Mouse (Mus musculus) mouse trophoblast stem cell (cell line): ENCODE measurements around the gene Spn.

Experiments
- in situ Hi-C, 2 experiments: fragments of 300-500 bp; cut with MseI, MboI; formaldehyde crosslinking; loops; 2 replicates in 1 of 2; 3 replicates in 1 of 2; pipeline ENCODE4 v1.15.1; 2025

Gene Spn

DNA sequence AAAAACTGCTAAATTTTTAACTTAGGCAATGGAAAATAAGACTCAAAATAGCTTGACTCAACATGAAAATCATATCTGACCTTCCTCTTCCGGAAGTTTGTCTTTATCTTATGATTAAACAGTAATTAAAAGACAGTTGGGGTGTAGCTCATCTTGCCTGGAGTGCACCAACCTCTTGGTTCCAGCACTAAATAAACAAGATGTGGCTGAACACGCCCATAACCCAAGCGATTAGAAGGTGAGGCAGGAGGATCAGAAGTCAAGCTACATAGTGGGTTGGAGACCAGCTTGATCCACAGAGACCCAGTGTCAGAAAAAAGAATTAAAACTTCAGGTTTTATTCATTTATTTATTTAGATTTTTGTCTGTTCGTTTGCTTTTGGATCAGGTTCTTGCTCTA lies 53.9 kb downstream of the Spn start:
- in situ Hi-C loops: no loop called here

DNA sequence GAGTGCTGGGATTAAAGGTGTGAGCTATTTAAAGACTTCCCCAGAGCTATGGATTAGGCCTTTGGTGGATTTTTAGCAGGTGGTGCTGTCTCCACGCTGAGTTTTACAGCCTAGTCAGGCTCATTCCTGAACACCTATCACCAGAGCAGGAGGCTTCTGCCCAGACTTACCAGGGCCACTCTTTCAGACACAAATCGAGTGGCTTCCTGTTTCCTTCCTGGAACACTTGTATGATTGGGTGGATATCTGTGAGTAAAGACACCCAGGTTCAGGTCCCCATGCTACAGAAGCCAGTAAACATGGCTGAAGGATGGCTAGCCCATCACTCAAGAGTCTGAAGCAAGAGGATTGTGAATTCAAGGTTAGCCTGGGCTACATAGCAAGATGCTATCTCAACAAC lies 54.6 kb downstream of the Spn start:
- in situ Hi-C loops: no loop called here

DNA sequence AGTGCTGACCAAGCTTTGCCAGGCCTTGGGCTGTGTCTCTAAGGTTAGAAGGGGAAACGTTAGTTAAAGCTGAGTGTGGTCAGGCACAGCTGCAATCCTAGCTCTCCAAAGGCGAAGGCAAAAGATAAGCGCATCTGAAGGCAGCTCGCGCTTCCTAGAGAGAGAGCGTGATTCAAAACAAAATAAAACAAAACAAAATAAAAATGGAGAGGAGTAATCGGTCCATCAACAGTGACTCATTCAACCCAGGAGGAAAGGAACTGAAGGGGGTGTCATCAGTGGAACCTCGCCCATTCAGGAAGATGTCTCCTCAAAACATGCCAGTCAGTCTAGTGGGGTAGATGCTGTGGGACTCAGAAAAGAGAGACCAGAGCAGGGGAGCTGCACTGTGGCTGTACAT lies 55.4 kb downstream of the Spn start:
- in situ Hi-C loops: no loop called here
